In genomic region chr2:14823816-14824348, GRCm38 (mm10) we compare ENCODE assay signal across 9 mouse cellular contexts.
DNase-seq lines count a peak whose midpoint lies in the region; ATAC-seq lines count a peak whose summit lies in the region.
"Had no signal": no experiment of that assay in that cellular context is flagged by ENCODE, and none has a peak within 500 bp of the region (broad histone marks: within the 10 kb centered on the region; RNA-seq: fewer than 3 reads in every experiment).

No protein-coding gene starts in this region.

- H3K4me2 ChIP-seq in hindbrain, embryonic 16.5 days (ENCODE audit: low read length) = no peak overlapping the region
- no peak overlapping the region for H3K4me2 ChIP-seq in hindbrain, embryonic 12.5 days (replicated peaks)
- no peak overlapping the region for H3K4me2 ChIP-seq in liver, embryonic 11.5 days

- no peaks in the 10 kb centered on the region for H3K36me3 ChIP-seq in hindbrain, embryonic 16.5 days (ENCODE audit: control insufficient read depth, insufficient read depth, low read length)
- H3K36me3 ChIP-seq in hindbrain, embryonic 12.5 days = no peaks in the 10 kb centered on the region
- no peaks in the 10 kb centered on the region for H3K36me3 ChIP-seq in forebrain, embryonic 10.5 days (replicated peaks)
- no peaks in the 10 kb centered on the region for H3K36me3 ChIP-seq in liver, embryonic 11.5 days (ENCODE audit: control insufficient read depth, insufficient read depth, low read length)

- no peak overlapping the region for H3K4me3 ChIP-seq in hindbrain, embryonic 16.5 days (ENCODE audit: low read length)
- no peak overlapping the region for H3K4me3 ChIP-seq in hindbrain, embryonic 12.5 days
- no peak overlapping the region for H3K4me3 ChIP-seq in forebrain, embryonic 10.5 days
- H3K4me3 ChIP-seq in liver, embryonic 11.5 days (ENCODE audit: low read depth, low read length) = no peak overlapping the region

- ATAC-seq in hindbrain, embryonic 16.5 days = peak; percentile 52
- no peak for ATAC-seq in hindbrain, embryonic 12.5 days (ENCODE audit: low FRiP score)
- ATAC-seq in liver, embryonic 11.5 days (replicated peaks; ENCODE audit: low FRiP score) = no peak

- H3K27me3 ChIP-seq in hindbrain, embryonic 16.5 days (replicated peaks; ENCODE audit: control insufficient read depth, insufficient read depth, low read length) = no peaks in the 10 kb centered on the region
- no peaks in the 10 kb centered on the region for H3K27me3 ChIP-seq in hindbrain, embryonic 12.5 days
- H3K27me3 ChIP-seq in forebrain, embryonic 10.5 days (ENCODE audit: poor library complexity, severe bottlenecking) = no peaks in the 10 kb centered on the region
- no peaks in the 10 kb centered on the region for H3K27me3 ChIP-seq in liver, embryonic 11.5 days (replicated peaks; ENCODE audit: control insufficient read depth, insufficient read depth, low read length)
- H3K27me3 ChIP-seq: CH12.LX had no signal

- 57% methylated on average over 11 of the region's 11 CpGs for WGBS in hindbrain, embryonic 16.5 days
- 63% methylated on average over 11 of the region's 11 CpGs for WGBS in hindbrain, embryonic 12.5 days
- 66% methylated on average over 11 of the region's 11 CpGs for WGBS in forebrain, embryonic 10.5 days
- 54% methylated on average over 11 of the region's 11 CpGs for WGBS in liver, embryonic 11.5 days

- H3K4me1 ChIP-seq in hindbrain, embryonic 16.5 days (ENCODE audit: control insufficient read depth, insufficient read depth, low read depth, low read length) = no peaks in the 10 kb centered on the region
- no peaks in the 10 kb centered on the region for H3K4me1 ChIP-seq in hindbrain, embryonic 12.5 days
- peaks cover 22% of the 10 kb centered on the region for H3K4me1 ChIP-seq in forebrain, embryonic 10.5 days
- no peaks in the 10 kb centered on the region for H3K4me1 ChIP-seq in liver, embryonic 11.5 days (replicated peaks; ENCODE audit: control insufficient read depth, insufficient read depth, low read length)

- no peak overlapping the region for H3K9ac ChIP-seq in hindbrain, embryonic 16.5 days (ENCODE audit: low read depth, low read length)
- H3K9ac ChIP-seq in hindbrain, embryonic 12.5 days = no peak overlapping the region
- H3K9ac ChIP-seq in liver, embryonic 11.5 days (ENCODE audit: low read depth, low read length) = no peak overlapping the region

- no peaks in the 10 kb centered on the region for H3K9me3 ChIP-seq in hindbrain, embryonic 16.5 days (ENCODE audit: control insufficient read depth, low read length)
- H3K9me3 ChIP-seq in hindbrain, embryonic 12.5 days (replicated peaks) = no peaks in the 10 kb centered on the region
- no peaks in the 10 kb centered on the region for H3K9me3 ChIP-seq in forebrain, embryonic 10.5 days
- no peaks in the 10 kb centered on the region for H3K9me3 ChIP-seq in liver, embryonic 11.5 days (ENCODE audit: control insufficient read depth, low read length)

- no peak overlapping the region for H3K27ac ChIP-seq in hindbrain, embryonic 16.5 days (ENCODE audit: low read depth, low read length)
- no peak overlapping the region for H3K27ac ChIP-seq in hindbrain, embryonic 12.5 days
- H3K27ac ChIP-seq in forebrain, embryonic 10.5 days = 0 out of 2 replicates have a peak overlapping the region, but pooled peaks have one; percentile 26
- no peak overlapping the region for H3K27ac ChIP-seq in liver, embryonic 11.5 days (ENCODE audit: low read depth, low read length)

- intact Hi-C loops in heart, postnatal 25 days (cut with DNase I) = loop anchor here (5.0 kb wide), 1 partner anchor 103 kb away; no protein-coding TSS in a partner anchor

- DNase-seq in forebrain, embryonic 10.5 days (ENCODE audit: extremely low spot score, low spot score) = no peak
- DNase-seq in heart, postnatal 25 days (ENCODE audit: low spot score) = peak; percentile 35
- DNase-seq in lung, postnatal 10 days = peak; percentile 91
- DNase-seq in c-Kit-positive CD71-positive TER-119-positive erythroid progenitor cells, embryonic 14.5 days (ENCODE audit: low spot score) = no peak
- DNase-seq in layer of hippocampus, postnatal 10 days (ENCODE audit: low spot score in 2 of 2) = no peak
- no peak for DNase-seq in liver, embryonic 11.5 days (ENCODE audit: low spot score)

Comparison
In these comparisons a context has a peak if more than half of its experiments do, and no peak if none do; other contexts are left out.
1. DNase-seq: peak in heart, postnatal 25 days (single experiment) and lung, postnatal 10 days (single experiment); none in forebrain, embryonic 10.5 days (single experiment), c-Kit-positive CD71-positive TER-119-positive erythroid progenitor cells, embryonic 14.5 days (single experiment), layer of hippocampus, postnatal 10 days (0 of 2) and liver, embryonic 11.5 days (single experiment).